Mouse (Mus musculus): ENCODE results near the gene Crybg3.

Gene Crybg3

GRCm38 (mm10) chr16:59451813-59452212 lies 149.0 kb downstream of the Crybg3 start:
- no peak for DNase-seq (ENCODE audit: low spot score)

GRCm38 (mm10) chr16:59449092-59449491 lies 151.7 kb downstream of the Crybg3 start:
- no peak for DNase-seq (ENCODE audit: low spot score)

- no peak for DNase-seq (ENCODE audit: low spot score)
Observed at GRCm38 (mm10) chr16:59448181-59448580, 152.6 kb downstream of the Crybg3 start.

- no peak for DNase-seq (ENCODE audit: low spot score)
Observed at GRCm38 (mm10) chr16:59444880-59445559, 155.8 kb downstream of the Crybg3 start.

Measured in lung, postnatal 25 days (tissue).